Mouse (Mus musculus) liver, embryonic 16.5 days (tissue): ENCODE data around the gene Lyrm7. TPM values are rescaled to one million over a fixed set of nuclear protein-coding genes. Genes with fewer than 3 reads are reported as not detected.
A peak's percentile ranks its signal among the peaks of the same experiment; 100 is the strongest.

Experiments used
- ATAC-seq: fragments of 200-750 bp; cut with Nextera tagmentation; 2 replicates; pipeline ENCODE4 v1.8.0; 2017; ENCODE audit warnings: low read depth, mild to moderate bottlenecking, moderate number of reproducible peaks, moderate library complexity
- H3K27ac ChIP-seq: fragments of 300-500 bp; sonication (generic); 2 replicates; pipeline ENCODE4 v1.5.1; 2014; ENCODE audit warnings: mild to moderate bottlenecking, low read length
- H3K27me3 ChIP-seq: fragments of 300-500 bp; sonication (generic); 2 replicates; pipeline ENCODE4 v1.6.1; 2014; ENCODE audit warnings: low read depth, low read length, mixed read lengths; ENCODE audit not compliant: control insufficient read depth, insufficient read depth
- H3K36me3 ChIP-seq: fragments of 300-500 bp; sonication (generic); 2 replicates; pipeline ENCODE4 v1.6.1; 2014; ENCODE audit warnings: mild to moderate bottlenecking; ENCODE audit not compliant: control insufficient read depth, insufficient read depth
- H3K4me1 ChIP-seq: fragments of 300-500 bp; sonication (generic); 2 replicates; pipeline ENCODE4 v1.6.1; 2014; ENCODE audit warnings: low read depth, low read length, mixed read lengths; ENCODE audit not compliant: control insufficient read depth
- H3K4me2 ChIP-seq: fragments of 300-500 bp; sonication (generic); 2 replicates; pipeline ENCODE4 v1.6.1; 2014; ENCODE audit warnings: low read depth, low read length, mixed read lengths
- H3K4me3 ChIP-seq: fragments of 300-500 bp; sonication (generic); 2 replicates; pipeline ENCODE4 v1.5.1; 2014; ENCODE audit warnings: low read depth, mild to moderate bottlenecking, low read length
- H3K9ac ChIP-seq: fragments of 300-500 bp; sonication (generic); 2 replicates; pipeline ENCODE4 v1.6.1; 2014; ENCODE audit warnings: low read depth, low read length
- H3K9me3 ChIP-seq: fragments of 300-500 bp; sonication (generic); replicated peaks from 2 replicates; pipeline ENCODE4 v1.6.1; 2016; ENCODE audit warnings: low read length; ENCODE audit not compliant: control insufficient read depth
- WGBS: fragments of 180-500 bp; shearing (Covaris S2); extraction: QIAGEN DNeasy Blood & Tissue Kit; methylation state at CpG from one replicate; pipeline ENCODE4 v1.1.7; 2014; ENCODE audit not compliant: insufficient replicate concordance; 5-methylcytosine and 5-hydroxymethylcytosine counted together
- polyA plus RNA-seq: library from polyadenylated mRNA; unstranded; fragments of >200 nt; fragmentation: Nextera tagmentation; extraction: Ambion mirVana; gene quantifications from 2 replicates; pipeline ENCODE4 v1.2.1, GENCODE M21; 2015

The Lyrm7 gene
- polyA plus RNA-seq, 1 experiment from 2014 or later = 3.2 TPM

- no peaks in the 10 kb centered on the region for H3K36me3 ChIP-seq
- no peak overlapping the region for H3K9ac ChIP-seq
- no peak overlapping the region for H3K4me3 ChIP-seq
- ATAC-seq = no peak
- H3K27ac ChIP-seq = peak overlapping the region; percentile 10
- WGBS = 71% methylated on average over 2 of the region's 2 CpGs
- no peaks in the 10 kb centered on the region for H3K9me3 ChIP-seq
- H3K4me2 ChIP-seq = no peak overlapping the region
- no peaks in the 10 kb centered on the region for H3K27me3 ChIP-seq
- no peaks in the 10 kb centered on the region; the same call in none of the 2 replicates for H3K4me1 ChIP-seq
Measured at GRCm38 (mm10) chr11:54885406-54885805, 24.7 kb upstream of the Lyrm7 start.

DNA sequence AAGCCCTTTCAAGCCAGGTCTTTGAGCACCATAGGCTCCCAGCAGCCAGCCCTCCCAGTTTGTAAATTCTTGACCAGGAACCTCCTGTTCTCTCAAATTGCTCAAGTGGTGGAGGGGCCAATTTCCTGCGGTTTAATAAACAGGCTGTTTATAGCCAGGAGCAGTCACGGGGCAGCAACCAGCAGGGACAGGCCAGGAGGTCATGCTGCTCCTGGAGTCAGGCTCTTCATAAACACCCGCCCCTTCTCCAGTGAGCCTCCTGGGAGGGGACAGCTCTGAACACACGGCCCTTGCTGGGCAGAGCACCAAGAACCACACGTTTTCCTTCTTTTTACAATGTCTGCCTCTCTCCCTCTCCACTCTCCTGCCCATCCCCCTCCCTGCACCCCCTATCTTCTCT, 24.2 kb upstream of the Lyrm7 start:
- ATAC-seq = peak; percentile 68
- H3K4me1 ChIP-seq = no peaks in the 10 kb centered on the region; the same call in none of the 2 replicates
- H3K4me2 ChIP-seq = no peak overlapping the region
- no peak overlapping the region for H3K4me3 ChIP-seq
- WGBS = 17% methylated on average over 5 of the region's 5 CpGs
- H3K9me3 ChIP-seq = no peaks in the 10 kb centered on the region
- H3K27me3 ChIP-seq = no peaks in the 10 kb centered on the region
- peak overlapping the region; percentile 49 for H3K27ac ChIP-seq
- no peaks in the 10 kb centered on the region for H3K36me3 ChIP-seq
- no peak overlapping the region for H3K9ac ChIP-seq

- Histone ChIP-seq H3K9ac (no peak overlapping the region), H3K27me3 (no peaks in the 10 kb centered on the region), H3K27ac (peak overlapping the region; percentile 49), H3K9me3 (no peaks in the 10 kb centered on the region), H3K4me2 (no peak overlapping the region), H3K4me3 (no peak overlapping the region), H3K4me1 (no peaks in the 10 kb centered on the region; the same call in none of the 2 replicates), H3K36me3 (no peaks in the 10 kb centered on the region)
- 40% methylated on average over 5 of the region's 5 CpGs for WGBS
- ATAC-seq = no peak
Measured at GRCm38 (mm10) chr11:54884197-54884828, 23.6 kb upstream of the Lyrm7 start.

DNA sequence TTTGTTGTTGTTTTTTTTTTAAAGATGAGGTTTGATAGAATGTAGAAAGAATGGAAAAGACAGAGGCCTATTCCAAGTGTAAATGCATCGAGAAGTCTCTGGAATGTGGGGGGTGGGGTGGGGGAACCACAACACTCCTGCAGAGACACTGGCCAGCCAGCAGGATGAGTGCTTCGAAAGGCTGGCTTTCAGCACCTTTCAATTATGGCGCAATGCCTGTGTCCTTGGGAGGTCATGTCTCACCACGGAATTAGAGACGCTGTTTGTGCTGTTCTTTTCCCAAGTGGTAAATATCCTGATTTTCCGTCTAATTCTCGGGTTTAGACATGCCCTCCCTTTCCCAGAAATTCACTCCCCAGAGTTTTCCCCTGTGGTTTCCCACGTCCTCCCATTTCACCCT, 22.0 kb upstream of the Lyrm7 start:
- 54% methylated on average over 8 of the region's 8 CpGs for WGBS
- no peaks in the 10 kb centered on the region; the same call in none of the 2 replicates for H3K4me1 ChIP-seq
- H3K9me3 ChIP-seq = no peaks in the 10 kb centered on the region
- H3K36me3 ChIP-seq = no peaks in the 10 kb centered on the region
- no peak overlapping the region for H3K4me3 ChIP-seq
- no peaks in the 10 kb centered on the region for H3K27me3 ChIP-seq
- no peak overlapping the region for H3K9ac ChIP-seq
- no peak for ATAC-seq
- no peak overlapping the region for H3K27ac ChIP-seq
- no peak overlapping the region for H3K4me2 ChIP-seq

DNA sequence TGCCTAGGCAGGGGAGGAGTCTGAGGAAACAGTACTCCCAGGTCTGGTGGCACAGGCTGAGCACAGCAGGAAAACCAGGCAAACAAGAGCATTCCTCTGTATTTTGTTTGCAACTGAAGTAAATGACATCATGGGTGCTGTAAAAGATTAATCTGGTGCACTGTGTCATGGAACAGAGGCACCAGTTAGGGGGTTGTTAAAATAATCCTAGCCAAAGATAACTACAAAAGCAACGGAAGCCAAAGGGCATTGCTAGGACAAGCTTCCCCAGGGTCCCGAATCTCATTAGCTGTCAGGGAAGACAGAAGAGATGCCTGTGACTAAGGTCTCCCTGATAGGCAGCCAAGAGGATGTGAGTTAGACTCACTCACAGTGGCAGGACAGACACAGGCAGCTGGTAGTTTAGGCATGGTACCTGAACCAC, 20.3 kb upstream of the Lyrm7 start:
- H3K9ac ChIP-seq = no peak overlapping the region
- no peaks in the 10 kb centered on the region for H3K27me3 ChIP-seq
- no peak overlapping the region for H3K4me3 ChIP-seq
- no peaks in the 10 kb centered on the region; the same call in none of the 2 replicates for H3K4me1 ChIP-seq
- no peaks in the 10 kb centered on the region for H3K36me3 ChIP-seq
- no peaks in the 10 kb centered on the region for H3K9me3 ChIP-seq
- peak overlapping the region; percentile 40; the same call in 1 of the 2 replicates for H3K27ac ChIP-seq
- ATAC-seq = peak; percentile 69
- no peak overlapping the region for H3K4me2 ChIP-seq
- WGBS = 37% methylated on average over 2 of the region's 2 CpGs

DNA sequence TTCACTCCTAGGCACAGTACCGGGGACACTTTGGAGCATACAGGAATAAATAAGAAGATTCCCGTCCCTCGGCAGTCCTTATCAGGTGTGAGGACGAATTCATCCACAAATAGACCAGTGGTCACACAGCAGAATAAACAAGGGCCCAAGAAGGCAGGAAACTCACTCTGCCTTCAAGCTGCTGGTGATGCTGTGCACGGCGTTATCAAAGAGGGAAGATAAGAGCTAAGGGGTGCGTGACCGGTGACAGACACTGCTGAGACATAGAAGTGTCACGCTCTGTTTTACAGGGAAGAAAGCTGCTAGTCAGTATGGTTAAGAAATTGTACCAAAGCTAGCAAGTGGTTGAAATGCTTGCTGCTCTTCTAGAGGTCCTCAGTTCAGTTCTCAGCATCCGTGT, 19.2 kb upstream of the Lyrm7 start:
- no peak overlapping the region for H3K9ac ChIP-seq
- no peak overlapping the region for H3K4me3 ChIP-seq
- H3K27me3 ChIP-seq = no peaks in the 10 kb centered on the region
- H3K27ac ChIP-seq = no peak overlapping the region
- H3K4me2 ChIP-seq = no peak overlapping the region
- no peak for ATAC-seq
- H3K4me1 ChIP-seq = no peaks in the 10 kb centered on the region; the same call in none of the 2 replicates
- H3K9me3 ChIP-seq = no peaks in the 10 kb centered on the region
- H3K36me3 ChIP-seq = no peaks in the 10 kb centered on the region
- WGBS = 33% methylated on average over 10 of the region's 10 CpGs

DNA sequence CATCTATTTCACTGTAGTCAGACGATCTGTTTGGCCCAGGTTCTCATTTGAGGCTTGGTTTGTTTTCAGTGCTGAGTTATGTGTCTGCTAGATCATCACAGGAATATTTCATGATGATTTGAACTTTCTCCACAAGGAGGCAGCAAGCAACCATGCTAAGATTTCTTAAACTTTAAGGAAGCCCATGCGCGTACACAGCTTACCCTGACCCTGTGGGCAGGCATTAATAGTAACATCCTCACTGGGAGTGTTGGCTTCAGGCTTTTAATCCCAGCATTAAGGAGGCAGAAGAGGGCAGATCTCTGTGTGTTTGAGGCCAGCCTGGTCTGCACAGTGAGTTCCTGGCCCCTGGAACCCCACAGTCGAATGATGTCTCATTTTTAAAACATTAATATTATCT, 18.7 kb upstream of the Lyrm7 start:
- Histone ChIP-seq H3K4me3 (no peak overlapping the region), H3K27ac (no peak overlapping the region), H3K4me1 (no peaks in the 10 kb centered on the region; the same call in none of the 2 replicates), H3K9ac (no peak overlapping the region), H3K9me3 (no peaks in the 10 kb centered on the region), H3K4me2 (no peak overlapping the region), H3K27me3 (no peaks in the 10 kb centered on the region), H3K36me3 (no peaks in the 10 kb centered on the region)
- 24% methylated on average over 4 of the region's 4 CpGs for WGBS
- ATAC-seq = peak; percentile 16; the same call in 1 of the 2 replicates

- no peak overlapping the region for H3K9ac ChIP-seq
- no peak overlapping the region for H3K4me2 ChIP-seq
- no peaks in the 10 kb centered on the region for H3K9me3 ChIP-seq
- no peaks in the 10 kb centered on the region; the same call in none of the 2 replicates for H3K4me1 ChIP-seq
- H3K27me3 ChIP-seq = no peaks in the 10 kb centered on the region
- ATAC-seq = no peak
- peaks cover 3% of the 10 kb centered on the region for H3K36me3 ChIP-seq
- H3K4me3 ChIP-seq = no peak overlapping the region
- WGBS = 56% methylated on average over 6 of the region's 6 CpGs
- H3K27ac ChIP-seq = no peak overlapping the region
Measured at GRCm38 (mm10) chr11:54878893-54879292, 18.2 kb upstream of the Lyrm7 start.

GRCm38 (mm10) chr11:54876031-54876430, 15.3 kb upstream of the Lyrm7 start:
- no peak overlapping the region for H3K9ac ChIP-seq
- H3K9me3 ChIP-seq = no peaks in the 10 kb centered on the region
- no peak overlapping the region for H3K4me2 ChIP-seq
- H3K36me3 ChIP-seq = peaks cover 16% of the 10 kb centered on the region
- no peak overlapping the region for H3K4me3 ChIP-seq
- no peaks in the 10 kb centered on the region; the same call in 1 of the 2 replicates for H3K4me1 ChIP-seq
- no peak for ATAC-seq
- H3K27me3 ChIP-seq = no peaks in the 10 kb centered on the region
- WGBS = 72% methylated on average over 5 of the region's 5 CpGs
- no peak overlapping the region for H3K27ac ChIP-seq
